Mouse (Mus musculus) stomach, embryonic 14.5 days (tissue): ENCODE data around the gene Aco1. TPM values are rescaled to one million over a fixed set of nuclear protein-coding genes. Genes with fewer than 3 reads are reported as not detected.

Experiments
- ATAC-seq: fragments of 200-750 bp; cut with Nextera tagmentation; 2 replicates; pipeline ENCODE4 v1.8.0; 2017; ENCODE audit warnings: low read depth, moderate TSS enrichment; ENCODE audit not compliant: insufficient number of reproducible peaks, insufficient read depth, low FRiP score
- H3K27ac ChIP-seq: fragments of 300-500 bp; sonication (generic); 2 replicates; pipeline ENCODE4 v1.5.1; 2014; ENCODE audit warnings: mild to moderate bottlenecking, low read length, moderate library complexity, mixed read lengths
- H3K27me3 ChIP-seq: fragments of 300-500 bp; sonication (generic); 2 replicates; pipeline ENCODE4 v1.6.1; 2014; ENCODE audit warnings: low read length, control low read depth, mixed read lengths; ENCODE audit not compliant: control insufficient read depth, insufficient read depth
- H3K36me3 ChIP-seq: fragments of 300-500 bp; sonication (generic); 2 replicates; pipeline ENCODE4 v1.6.1; 2014; ENCODE audit warnings: mild to moderate bottlenecking, control low read depth, low read length, moderate library complexity, mixed read lengths; ENCODE audit not compliant: control insufficient read depth, insufficient read depth
- H3K4me1 ChIP-seq: fragments of 300-500 bp; sonication (generic); 2 replicates; pipeline ENCODE4 v1.6.1; 2014; ENCODE audit warnings: low read length, control low read depth, mixed read lengths; ENCODE audit not compliant: control insufficient read depth, insufficient read depth
- H3K4me2 ChIP-seq: fragments of 300-500 bp; sonication (generic); replicated peaks from 2 replicates; pipeline ENCODE4 v1.6.1; 2014; ENCODE audit warnings: low read depth, low read length, control low read depth
- H3K4me3 ChIP-seq: fragments of 300-500 bp; sonication (generic); 2 replicates; pipeline ENCODE4 v1.5.1; 2014; ENCODE audit warnings: low read depth, low read length, control low read depth
- H3K9ac ChIP-seq: fragments of 300-500 bp; sonication (generic); replicated peaks from 2 replicates; pipeline ENCODE4 v1.6.1; 2014; ENCODE audit warnings: low read depth, mild to moderate bottlenecking, control low read depth, low read length, moderate library complexity, mixed read lengths
- H3K9me3 ChIP-seq: fragments of 300-500 bp; sonication (generic); 2 replicates; pipeline ENCODE4 v1.6.1; 2016; ENCODE audit warnings: low read depth, low read length, control low read depth; ENCODE audit not compliant: control insufficient read depth
- WGBS: fragments of 180-500 bp; shearing (Covaris S2); extraction: QIAGEN DNeasy Blood & Tissue Kit; methylation state at CpG from one replicate; pipeline ENCODE4 v1.1.7; 2014; 5-methylcytosine and 5-hydroxymethylcytosine counted together
- polyA plus RNA-seq: library from polyadenylated mRNA; unstranded; fragments of >200 nt; fragmentation: Nextera tagmentation; extraction: Ambion mirVana; gene quantifications from 2 replicates; pipeline ENCODE4 v1.2.1, GENCODE M21; 2014

Gene Aco1
- polyA plus RNA-seq, 1 experiment from 2014 or later = 59.3 TPM

DNA sequence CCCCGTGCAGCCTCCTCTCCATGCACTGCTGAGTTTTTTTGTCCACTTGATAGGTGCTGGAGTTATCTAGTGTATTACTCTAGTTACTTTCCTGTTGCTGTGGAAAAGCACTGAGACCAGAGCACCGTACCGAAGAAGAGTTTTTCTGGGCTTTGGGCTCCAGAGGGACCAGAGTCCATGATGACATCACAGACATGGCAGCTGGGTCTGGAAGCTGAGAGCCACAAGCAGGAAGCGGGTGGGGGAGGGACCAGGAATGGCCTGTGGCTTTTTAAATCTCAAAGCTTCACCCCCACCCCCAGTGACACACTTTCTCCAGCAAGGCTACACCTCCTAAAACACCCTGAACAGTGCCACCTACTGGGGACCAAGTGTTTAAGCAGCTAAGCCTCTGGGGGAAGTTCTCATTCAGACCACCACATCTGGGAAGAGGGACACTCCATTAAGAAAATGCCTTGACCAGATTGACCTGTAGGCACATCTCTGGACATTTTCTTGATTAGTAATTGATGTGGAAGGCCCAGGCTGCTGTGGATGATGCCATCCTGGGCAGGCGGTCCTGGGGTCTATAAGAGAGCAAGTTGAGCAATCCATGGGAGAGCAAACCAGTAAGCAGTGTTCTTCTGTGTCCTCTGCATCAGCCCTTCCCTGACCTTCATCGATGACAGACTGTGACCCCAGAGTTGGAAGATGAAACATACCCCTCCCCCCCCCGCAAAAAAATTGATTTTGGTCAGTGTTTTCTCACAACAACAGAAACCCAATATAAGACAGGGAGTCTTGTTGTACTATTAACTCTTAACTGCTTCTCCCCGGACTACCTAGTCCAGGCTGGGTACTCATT is 17.9 kb downstream of the Aco1 start:
- peaks cover 3% of the 10 kb centered on the region; the same call in 1 of the 2 replicates for H3K36me3 ChIP-seq
- H3K4me1 ChIP-seq = peaks cover 16% of the 10 kb centered on the region; the same call in 1 of the 2 replicates
- no peaks in the 10 kb centered on the region for H3K9me3 ChIP-seq
- no peaks in the 10 kb centered on the region for H3K27me3 ChIP-seq
- no peak overlapping the region for H3K27ac ChIP-seq
- no peak overlapping the region for H3K9ac ChIP-seq
- H3K4me3 ChIP-seq = no peak overlapping the region
- 97% methylated on average over 8 of the region's 8 CpGs for WGBS
- H3K4me2 ChIP-seq = no peak overlapping the region
- no peak for ATAC-seq

DNA sequence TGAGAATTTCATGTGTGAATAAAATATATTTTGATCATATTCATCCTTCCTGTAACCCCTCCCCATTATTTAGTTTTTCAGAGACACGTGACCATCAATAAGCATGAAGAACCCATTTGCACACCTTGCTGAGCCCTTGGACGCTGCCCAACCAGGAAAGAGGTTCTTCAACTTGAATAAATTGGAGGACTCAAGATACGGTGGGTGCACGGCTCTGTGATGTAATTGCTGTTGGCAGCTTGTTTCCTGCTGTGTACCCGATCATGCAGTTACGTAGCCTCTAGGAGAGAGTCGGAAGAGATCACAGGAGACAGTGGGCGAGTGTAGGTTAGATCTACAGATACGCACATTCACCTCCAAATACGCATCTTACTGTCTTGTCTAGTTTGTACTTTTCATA is 20.8 kb downstream of the Aco1 start:
- H3K27ac ChIP-seq = no peak overlapping the region
- no peak for ATAC-seq
- H3K36me3 ChIP-seq = peaks cover 26% of the 10 kb centered on the region
- no peak overlapping the region for H3K9ac ChIP-seq
- no peaks in the 10 kb centered on the region for H3K4me1 ChIP-seq
- no peak overlapping the region for H3K4me3 ChIP-seq
- H3K9me3 ChIP-seq = no peaks in the 10 kb centered on the region
- 92% methylated on average over 10 of the region's 10 CpGs for WGBS
- H3K4me2 ChIP-seq = no peak overlapping the region
- no peaks in the 10 kb centered on the region for H3K27me3 ChIP-seq

- no peaks in the 10 kb centered on the region for H3K27me3 ChIP-seq
- no peak overlapping the region for H3K9ac ChIP-seq
- no peak overlapping the region for H3K4me3 ChIP-seq
- H3K27ac ChIP-seq = no peak overlapping the region
- no peaks in the 10 kb centered on the region for H3K4me1 ChIP-seq
- H3K36me3 ChIP-seq = peaks cover 25% of the 10 kb centered on the region
- H3K4me2 ChIP-seq = no peak overlapping the region
- no peaks in the 10 kb centered on the region for H3K9me3 ChIP-seq
- WGBS = 87% methylated on average over 4 of the region's 4 CpGs
- ATAC-seq = no peak
Measured at GRCm38 (mm10) chr4:40171477-40171876, 28.6 kb downstream of the Aco1 start.

- Histone ChIP-seq H3K4me1 (no peaks in the 10 kb centered on the region), H3K9ac (no peak overlapping the region), H3K27me3 (no peaks in the 10 kb centered on the region), H3K36me3 (peaks cover 17% of the 10 kb centered on the region; the same call in 1 of the 2 replicates), H3K4me2 (no peak overlapping the region), H3K4me3 (no peak overlapping the region), H3K27ac (no peak overlapping the region), H3K9me3 (no peaks in the 10 kb centered on the region)
- no peak for ATAC-seq
- whole genome bisulfite sequencing = 85% methylated on average over 2 of the region's 2 CpGs
Measured at GRCm38 (mm10) chr4:40172336-40172735, 29.5 kb downstream of the Aco1 start.

- H3K9ac ChIP-seq = no peak overlapping the region
- no peaks in the 10 kb centered on the region for H3K27me3 ChIP-seq
- no peaks in the 10 kb centered on the region for H3K9me3 ChIP-seq
- no peak for ATAC-seq
- WGBS = 57% methylated on average over 4 of the region's 4 CpGs
- H3K4me1 ChIP-seq = no peaks in the 10 kb centered on the region
- H3K4me3 ChIP-seq = no peak overlapping the region
- H3K36me3 ChIP-seq = peaks cover 11% of the 10 kb centered on the region
- no peak overlapping the region for H3K4me2 ChIP-seq
- no peak overlapping the region for H3K27ac ChIP-seq
Measured at GRCm38 (mm10) chr4:40174321-40174720, 31.4 kb downstream of the Aco1 start.

- Histone ChIP-seq H3K4me2 (no peak overlapping the region), H3K4me1 (no peaks in the 10 kb centered on the region), H3K27ac (no peak overlapping the region), H3K4me3 (no peak overlapping the region), H3K36me3 (peaks cover 36% of the 10 kb centered on the region), H3K9me3 (no peaks in the 10 kb centered on the region), H3K27me3 (no peaks in the 10 kb centered on the region), H3K9ac (no peak overlapping the region)
- 93% methylated on average over 17 of the region's 17 CpGs for WGBS
- no peak for ATAC-seq
Measured at GRCm38 (mm10) chr4:40178584-40178983, 35.7 kb downstream of the Aco1 start.

DNA sequence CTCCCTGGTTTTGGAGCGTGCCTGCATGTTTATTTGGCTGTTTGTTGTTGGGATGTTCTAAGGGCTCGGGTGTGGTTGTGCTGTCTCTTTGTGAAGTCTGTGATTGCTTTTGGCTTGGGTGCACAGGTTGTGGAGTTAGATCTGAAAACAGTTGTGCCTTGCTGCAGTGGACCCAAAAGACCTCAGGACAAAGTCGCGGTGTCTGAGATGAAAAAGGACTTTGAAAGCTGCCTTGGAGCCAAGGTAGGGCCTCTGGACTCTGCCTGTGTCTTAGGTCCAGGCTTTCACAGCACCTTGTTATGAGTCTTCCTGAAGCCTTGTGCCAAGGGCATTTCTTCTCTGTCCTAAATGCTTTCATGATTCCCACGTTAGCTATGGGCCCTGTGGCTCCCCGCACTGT is 37.2 kb downstream of the Aco1 start:
- Histone ChIP-seq H3K4me2 (no peak overlapping the region), H3K27me3 (no peaks in the 10 kb centered on the region), H3K9me3 (no peaks in the 10 kb centered on the region), H3K4me3 (no peak overlapping the region), H3K27ac (no peak overlapping the region), H3K36me3 (peaks cover 46% of the 10 kb centered on the region), H3K4me1 (no peaks in the 10 kb centered on the region), H3K9ac (no peak overlapping the region)
- 94% methylated on average over 6 of the region's 6 CpGs for WGBS
- ATAC-seq = no peak

- H3K36me3 ChIP-seq = peaks cover 55% of the 10 kb centered on the region
- H3K4me1 ChIP-seq = no peaks in the 10 kb centered on the region
- H3K27me3 ChIP-seq = no peaks in the 10 kb centered on the region
- no peak overlapping the region for H3K4me2 ChIP-seq
- H3K9ac ChIP-seq = no peak overlapping the region
- no peaks in the 10 kb centered on the region for H3K9me3 ChIP-seq
- no peak for ATAC-seq
- WGBS = 89% methylated on average over 8 of the region's 8 CpGs
- no peak overlapping the region for H3K27ac ChIP-seq
- H3K4me3 ChIP-seq = no peak overlapping the region
Measured at GRCm38 (mm10) chr4:40181681-40182080, 38.8 kb downstream of the Aco1 start.
